Mouse (Mus musculus): ENCODE measurements around the gene Thoc5. TPM values are rescaled to one million over a fixed set of nuclear protein-coding genes. Genes with fewer than 3 reads are reported as not detected.

Thoc5 gene
- total RNA-seq, 1 experiment from 2014 or later: 33.3 TPM

- no peak for DNase-seq
Measured at GRCm38 (mm10) chr11:4906231-4906630, 11.1 kb downstream of the Thoc5 start.

GRCm38 (mm10) chr11:4916068-4916467 lies 20.9 kb downstream of the Thoc5 start:
- peak; percentile 51 for DNase-seq

- peak; percentile 26 for DNase-seq
Measured at GRCm38 (mm10) chr11:4921281-4921680, 26.2 kb downstream of the Thoc5 start.

- DNase-seq: peak; percentile 21
Measured at GRCm38 (mm10) chr11:4921751-4922150, 26.6 kb downstream of the Thoc5 start.

- DNase-seq: no peak
Measured at GRCm38 (mm10) chr11:4927224-4927623, 32.1 kb downstream of the Thoc5 start.

- peak; percentile 60 for DNase-seq
Measured at GRCm38 (mm10) chr11:4931009-4931601, 36.0 kb downstream of the Thoc5 start.

- no peak for DNase-seq
Measured at GRCm38 (mm10) chr11:4936243-4936642, 41.1 kb downstream of the Thoc5 start.

GRCm38 (mm10) chr11:4946530-4946929 lies 51.4 kb downstream of the Thoc5 start:
- DNase-seq: no peak

GRCm38 (mm10) chr11:4946947-4947812 lies 52.1 kb downstream of the Thoc5 start:
- DNase-seq: peak; percentile 50

- peak; percentile 15 for DNase-seq
Measured at GRCm38 (mm10) chr11:4947813-4948174, 52.7 kb downstream of the Thoc5 start, which contains the start of gene Nefh. Nefh (minus strand) TSS chr11:4948064.

- no peak for DNase-seq
Measured at GRCm38 (mm10) chr11:4948792-4949191, 53.7 kb downstream of the Thoc5 start.

- DNase-seq: peak; percentile 68
Measured at GRCm38 (mm10) chr11:4949256-4950044, 54.3 kb downstream of the Thoc5 start.

- DNase-seq: no peak
Measured at GRCm38 (mm10) chr11:4953401-4953800, 58.3 kb downstream of the Thoc5 start.

- DNase-seq: no peak
Measured at GRCm38 (mm10) chr11:4953918-4954317, 58.8 kb downstream of the Thoc5 start.

GRCm38 (mm10) chr11:4963099-4963808 lies 68.1 kb downstream of the Thoc5 start:
- no peak for DNase-seq

- no peak for DNase-seq
Measured at GRCm38 (mm10) chr11:4966325-4966724, 71.2 kb downstream of the Thoc5 start.

GRCm38 (mm10) chr11:4966888-4967287 lies 71.8 kb downstream of the Thoc5 start:
- DNase-seq: no peak

- DNase-seq: no peak
Measured at GRCm38 (mm10) chr11:4967549-4967948, 72.4 kb downstream of the Thoc5 start.

- DNase-seq: peak; percentile 59
Measured at GRCm38 (mm10) chr11:4968376-4968775, 73.3 kb downstream of the Thoc5 start.

- peak; percentile 35 for DNase-seq
Measured at GRCm38 (mm10) chr11:4972967-4973870, 78.1 kb downstream of the Thoc5 start.

- no peak for DNase-seq
Measured at GRCm38 (mm10) chr11:4973871-4974256, 78.7 kb downstream of the Thoc5 start.

Measured in adrenal gland, postnatal 25 days (tissue).